Mouse (Mus musculus): ENCODE results near the gene Guca2a. TPM values are rescaled to one million over a fixed set of nuclear protein-coding genes. Genes with fewer than 3 reads are reported as not detected.

Guca2a gene
- polyA plus RNA-seq, 1 experiment: not detected

GRCm38 (mm10) chr4:119633342-119633741 lies 4.2 kb upstream of the Guca2a start:
- no peak overlapping the region for H3K27ac ChIP-seq (ENCODE audit: control insufficient read depth, insufficient read depth, low read depth, low read length, poor library complexity)
- H3K4me1 ChIP-seq (ENCODE audit: control insufficient read depth, insufficient read depth, low read length): no peaks in the 10 kb centered on the region; the same call in 1 of the 2 replicates
- WGBS: 49% methylated on average over 7 of the region's 7 CpGs
- no peak for TF ChIP-seq CTCF (IDR thresholded peaks at IDR 0.05; ENCODE audit: control insufficient read depth, insufficient read depth, low read length)
- TF ChIP-seq POLR2A (IDR thresholded peaks at IDR 0.05; ENCODE audit: borderline replicate concordance, control insufficient read depth, low read depth, low read length): no peak
- H3K4me3 ChIP-seq (replicated peaks; ENCODE audit: control insufficient read depth, low read depth, low read length): no peak overlapping the region

GRCm38 (mm10) chr4:119633948-119634347 lies 3.6 kb upstream of the Guca2a start:
- H3K4me1 ChIP-seq (ENCODE audit: control insufficient read depth, insufficient read depth, low read length): no peaks in the 10 kb centered on the region; the same call in 1 of the 2 replicates
- 70% methylated on average over 3 of the region's 3 CpGs for WGBS
- TF ChIP-seq POLR2A (IDR thresholded peaks at IDR 0.05; ENCODE audit: borderline replicate concordance, control insufficient read depth, low read depth, low read length) (no peak), CTCF (IDR thresholded peaks at IDR 0.05; ENCODE audit: control insufficient read depth, insufficient read depth, low read length) (no peak)

GRCm38 (mm10) chr4:119634908-119635660 lies 2.4 kb upstream of the Guca2a start:
- Histone ChIP-seq H3K27ac (ENCODE audit: control insufficient read depth, insufficient read depth, low read depth, low read length, poor library complexity) (no peak overlapping the region), H3K4me1 (ENCODE audit: control insufficient read depth, insufficient read depth, low read length) (no peaks in the 10 kb centered on the region; the same call in 1 of the 2 replicates), H3K4me3 (replicated peaks; ENCODE audit: control insufficient read depth, low read depth, low read length) (no peak overlapping the region)
- no peak for TF ChIP-seq CTCF (IDR thresholded peaks at IDR 0.05; ENCODE audit: control insufficient read depth, insufficient read depth, low read length)
- TF ChIP-seq POLR2A (IDR thresholded peaks at IDR 0.05; ENCODE audit: borderline replicate concordance, control insufficient read depth, low read depth, low read length): no peak
- 68% methylated on average over 6 of the region's 6 CpGs for WGBS

More at GRCm38 (mm10) chr4:119633948-119634347, 3.6 kb upstream of the Guca2a start:
- Histone ChIP-seq H3K4me3 (replicated peaks; ENCODE audit: control insufficient read depth, low read depth, low read length) (no peak overlapping the region), H3K27ac (ENCODE audit: control insufficient read depth, insufficient read depth, low read depth, low read length, poor library complexity) (no peak overlapping the region)

GRCm38 (mm10) chr4:119635686-119636085 lies 1.8 kb upstream of the Guca2a start:
- TF ChIP-seq POLR2A (IDR thresholded peaks at IDR 0.05; ENCODE audit: borderline replicate concordance, control insufficient read depth, low read depth, low read length) (no peak), CTCF (IDR thresholded peaks at IDR 0.05; ENCODE audit: control insufficient read depth, insufficient read depth, low read length) (no peak)
- H3K27ac ChIP-seq (ENCODE audit: control insufficient read depth, insufficient read depth, low read depth, low read length, poor library complexity): no peak overlapping the region
- 74% methylated on average over 8 of the region's 8 CpGs for WGBS
- H3K4me1 ChIP-seq (ENCODE audit: control insufficient read depth, insufficient read depth, low read length): no peaks in the 10 kb centered on the region; the same call in 1 of the 2 replicates
- no peak overlapping the region for H3K4me3 ChIP-seq (replicated peaks; ENCODE audit: control insufficient read depth, low read depth, low read length)

GRCm38 (mm10) chr4:119636731-119637130 lies 773 bp upstream of the Guca2a start:
- WGBS: 79% methylated on average over 7 of the region's 7 CpGs
- Histone ChIP-seq H3K27ac (ENCODE audit: control insufficient read depth, insufficient read depth, low read depth, low read length, poor library complexity) (no peak overlapping the region), H3K4me3 (replicated peaks; ENCODE audit: control insufficient read depth, low read depth, low read length) (no peak overlapping the region), H3K4me1 (ENCODE audit: control insufficient read depth, insufficient read depth, low read length) (no peaks in the 10 kb centered on the region; the same call in 1 of the 2 replicates)
- TF ChIP-seq CTCF (IDR thresholded peaks at IDR 0.05; ENCODE audit: control insufficient read depth, insufficient read depth, low read length) (no peak), POLR2A (IDR thresholded peaks at IDR 0.05; ENCODE audit: borderline replicate concordance, control insufficient read depth, low read depth, low read length) (no peak)

- Histone ChIP-seq H3K4me3 (replicated peaks; ENCODE audit: control insufficient read depth, low read depth, low read length) (no peak overlapping the region), H3K27ac (ENCODE audit: control insufficient read depth, insufficient read depth, low read depth, low read length, poor library complexity) (no peak overlapping the region), H3K4me1 (ENCODE audit: control insufficient read depth, insufficient read depth, low read length) (no peaks in the 10 kb centered on the region; the same call in 1 of the 2 replicates)
- 72% methylated on average over 6 of the region's 6 CpGs for WGBS
- TF ChIP-seq CTCF (IDR thresholded peaks at IDR 0.05; ENCODE audit: control insufficient read depth, insufficient read depth, low read length) (no peak), POLR2A (IDR thresholded peaks at IDR 0.05; ENCODE audit: borderline replicate concordance, control insufficient read depth, low read depth, low read length) (no peak)
These were observed 442 bp downstream of the Guca2a start for GRCm38 (mm10) chr4:119637946-119638345.

- no peak for TF ChIP-seq POLR2A (IDR thresholded peaks at IDR 0.05; ENCODE audit: borderline replicate concordance, control insufficient read depth, low read depth, low read length)
- H3K4me3 ChIP-seq (replicated peaks; ENCODE audit: control insufficient read depth, low read depth, low read length): no peak overlapping the region
- WGBS: 74% methylated on average over 11 of the region's 11 CpGs
- H3K4me1 ChIP-seq (ENCODE audit: control insufficient read depth, insufficient read depth, low read length): no peaks in the 10 kb centered on the region; the same call in 1 of the 2 replicates
- no peak overlapping the region for H3K27ac ChIP-seq (ENCODE audit: control insufficient read depth, insufficient read depth, low read depth, low read length, poor library complexity)
These were observed 1.2 kb downstream of the Guca2a start for GRCm38 (mm10) chr4:119638656-119639055.

GRCm38 (mm10) chr4:119642666-119643065 lies 5.2 kb downstream of the Guca2a start:
- no peak for TF ChIP-seq POLR2A (IDR thresholded peaks at IDR 0.05; ENCODE audit: borderline replicate concordance, control insufficient read depth, low read depth, low read length)
- no peak for TF ChIP-seq CTCF (IDR thresholded peaks at IDR 0.05; ENCODE audit: control insufficient read depth, insufficient read depth, low read length)
- WGBS: 83% methylated on average over 4 of the region's 4 CpGs
- H3K4me3 ChIP-seq (replicated peaks; ENCODE audit: control insufficient read depth, low read depth, low read length): no peak overlapping the region
- no peak overlapping the region for H3K27ac ChIP-seq (ENCODE audit: control insufficient read depth, insufficient read depth, low read depth, low read length, poor library complexity)
- no peaks in the 10 kb centered on the region; the same call in 1 of the 2 replicates for H3K4me1 ChIP-seq (ENCODE audit: control insufficient read depth, insufficient read depth, low read length)

Data from bone marrow, adult 2 months (tissue).